Comparison of ENCODE assay signal across 15 mouse cellular contexts in the genomic region with DNA sequence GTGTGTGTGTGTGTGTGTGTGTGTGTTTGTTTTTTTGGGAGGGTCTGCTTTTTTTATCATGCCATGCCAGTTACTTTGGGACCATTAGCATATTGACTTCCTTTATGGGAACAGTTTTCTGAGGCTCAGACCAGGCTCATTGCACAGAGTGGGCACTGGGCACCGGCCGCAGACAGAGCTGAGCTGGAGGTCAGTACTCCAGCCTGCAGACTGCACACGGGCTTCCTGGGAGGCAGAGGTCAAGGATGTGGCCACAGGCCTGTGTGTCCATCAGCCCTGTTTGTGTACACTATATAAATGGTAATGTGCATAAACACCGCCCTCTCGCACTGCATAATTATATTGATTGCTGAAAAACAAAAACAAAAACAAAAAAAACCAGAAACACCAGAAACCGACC.
DNase-seq lines count a peak whose midpoint lies in the region; ATAC-seq lines count a peak whose summit lies in the region.
"Had no signal": no experiment of that assay in that cellular context is flagged by ENCODE, and none has a peak within 500 bp of the region (broad histone marks: within the 10 kb centered on the region; RNA-seq: fewer than 3 reads in every experiment).

No protein-coding gene starts in this region.

- peaks cover 15% of the 10 kb centered on the region for H3K4me1 ChIP-seq in hindbrain, embryonic 15.5 days (replicated peaks)
- H3K4me1 ChIP-seq in hindbrain, embryonic 10.5 days (replicated peaks): peaks cover 40% of the 10 kb centered on the region
- H3K4me1 ChIP-seq: lung, embryonic 15.5 days; stomach, embryonic 15.5 days had no signal

- H3K9ac ChIP-seq in hindbrain, embryonic 15.5 days: no peak overlapping the region
- H3K9ac ChIP-seq: forebrain, embryonic 12.5 days; limb, embryonic 12.5 days; liver, embryonic 14.5 days; lung, embryonic 15.5 days; stomach, embryonic 15.5 days had no signal

- H3K27me3 ChIP-seq in hindbrain, embryonic 15.5 days: no peaks in the 10 kb centered on the region
- H3K27me3 ChIP-seq in hindbrain, embryonic 10.5 days (ENCODE audit: insufficient read depth, poor library complexity, severe bottlenecking): no peaks in the 10 kb centered on the region
- H3K27me3 ChIP-seq: limb, embryonic 12.5 days; lung, embryonic 15.5 days; stomach, embryonic 15.5 days had no signal

- DNase-seq in hindbrain, embryonic 10.5 days (ENCODE audit: low spot score): no peak
- DNase-seq in 3134 (ENCODE audit: extremely low read depth, insufficient read length, low spot score) (peak; percentile 51), 3T3-L1 (ENCODE audit: low read depth, low spot score) (peak; percentile 45)
- DNase-seq in fibroblast of lung, adult 2 months (ENCODE audit: low read depth): peak; percentile 9
- DNase-seq in lung, postnatal 14 days: no peak
- DNase-seq in gastrocnemius, postnatal 10 days: no peak
- DNase-seq: thymus, postnatal 25 days had no signal

- no peaks in the 10 kb centered on the region for H3K36me3 ChIP-seq in hindbrain, embryonic 15.5 days
- H3K36me3 ChIP-seq in hindbrain, embryonic 10.5 days: no peaks in the 10 kb centered on the region
- H3K36me3 ChIP-seq: embryonic facial prominence, embryonic 10.5 days; forebrain, embryonic 12.5 days; limb, embryonic 12.5 days; lung, embryonic 15.5 days; stomach, embryonic 15.5 days had no signal

- no peaks in the 10 kb centered on the region for H3K9me3 ChIP-seq in hindbrain, embryonic 15.5 days
- no peaks in the 10 kb centered on the region for H3K9me3 ChIP-seq in hindbrain, embryonic 10.5 days
- H3K9me3 ChIP-seq: embryonic facial prominence, embryonic 10.5 days; forebrain, embryonic 12.5 days; limb, embryonic 12.5 days; lung, embryonic 15.5 days; stomach, embryonic 15.5 days had no signal

- H3K4me2 ChIP-seq in hindbrain, embryonic 15.5 days: no peak overlapping the region
- H3K4me2 ChIP-seq: forebrain, embryonic 12.5 days; heart, embryonic 11.5 days; limb, embryonic 12.5 days; lung, embryonic 15.5 days; stomach, embryonic 15.5 days had no signal

- ATAC-seq in hindbrain, embryonic 15.5 days (ENCODE audit: low FRiP score, low read depth): peak; percentile 47; the same call in 1 of the 2 replicates

- WGBS in hindbrain, embryonic 15.5 days: 67% methylated on average over 6 of the region's 6 CpGs
- WGBS in hindbrain, embryonic 10.5 days: 75% methylated on average over 6 of the region's 6 CpGs

- no peak overlapping the region for H3K27ac ChIP-seq in hindbrain, embryonic 15.5 days (replicated peaks)
- H3K27ac ChIP-seq in hindbrain, embryonic 10.5 days: no peak overlapping the region
- H3K27ac ChIP-seq: embryonic facial prominence, embryonic 10.5 days; forebrain, embryonic 12.5 days; limb, embryonic 12.5 days; liver, embryonic 14.5 days; lung, embryonic 15.5 days; stomach, embryonic 15.5 days had no signal

- H3K4me3 ChIP-seq in hindbrain, embryonic 15.5 days: no peak overlapping the region
- H3K4me3 ChIP-seq in hindbrain, embryonic 10.5 days: no peak overlapping the region
- H3K4me3 ChIP-seq: embryonic facial prominence, embryonic 10.5 days; forebrain, embryonic 12.5 days; limb, embryonic 12.5 days; lung, embryonic 15.5 days; stomach, embryonic 15.5 days had no signal

Comparison
In these comparisons a context has a peak if more than half of its experiments do, and no peak if none do; other contexts are left out.
1. DNase-seq: peak in 3134 (single experiment), 3T3-L1 (single experiment) and fibroblast of lung, adult 2 months (single experiment); none in hindbrain, embryonic 10.5 days (single experiment), lung, postnatal 14 days (single experiment) and gastrocnemius, postnatal 10 days (single experiment).